Mouse (Mus musculus) activated CD4-positive, CD25-positive, alpha-beta regulatory T cell, adult 4 months (primary cell): ENCODE data around the gene Acyp2. TPM values are rescaled to one million over a fixed set of nuclear protein-coding genes. Genes with fewer than 3 reads are reported as not detected.

ENCODE experiments used
- ATAC-seq: one replicate; pipeline ENCODE4 v1.8.0; 2017
- polyA plus RNA-seq, 2 experiments: library from polyadenylated mRNA; unstranded; fragments of 100-300 nt; shearing (Covaris generic); gene quantifications; one replicate each; pipeline ENCODE4 v1.2.1; 2017

Acyp2 gene
- polyA plus RNA-seq, 2 experiments from 2014 or later, result 1.0 to 1.5 TPM

GRCm38 (mm10) chr11:30578931-30579330 is 70.5 kb downstream of the Acyp2 start:
- ATAC-seq, result no peak

- ATAC-seq, result no peak
Measured at GRCm38 (mm10) chr11:30572790-30573395, 76.5 kb downstream of the Acyp2 start.

GRCm38 (mm10) chr11:30570568-30570967 is 78.8 kb downstream of the Acyp2 start:
- ATAC-seq, result no peak

- ATAC-seq, result no peak
Measured at GRCm38 (mm10) chr11:30560215-30560614, 89.2 kb downstream of the Acyp2 start.

- ATAC-seq, result no peak
Measured at GRCm38 (mm10) chr11:30553408-30553807, 96.0 kb downstream of the Acyp2 start.

DNA sequence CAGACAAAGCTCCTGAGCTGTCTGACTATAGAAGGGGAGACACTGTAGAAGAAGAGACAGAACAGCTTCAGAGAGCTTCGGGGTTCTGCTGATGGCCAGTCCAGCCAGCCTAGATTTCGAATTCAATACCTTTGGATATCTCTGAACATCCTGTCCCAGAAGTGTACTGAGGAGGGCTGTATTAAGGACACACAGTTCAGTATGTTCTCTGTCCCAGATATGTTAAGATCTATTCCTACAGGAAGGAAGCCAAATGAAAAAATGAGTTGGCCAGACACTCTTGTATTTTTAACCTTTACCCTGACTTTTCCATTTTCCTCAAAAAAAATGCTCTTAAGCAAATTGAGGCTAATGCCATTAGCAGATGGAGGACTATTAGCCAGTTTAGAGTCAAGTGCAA is 132.3 kb downstream of the Acyp2 start:
- no peak for ATAC-seq

GRCm38 (mm10) chr11:30508178-30508577 is 141.2 kb downstream of the Acyp2 start:
- no peak for ATAC-seq

DNA sequence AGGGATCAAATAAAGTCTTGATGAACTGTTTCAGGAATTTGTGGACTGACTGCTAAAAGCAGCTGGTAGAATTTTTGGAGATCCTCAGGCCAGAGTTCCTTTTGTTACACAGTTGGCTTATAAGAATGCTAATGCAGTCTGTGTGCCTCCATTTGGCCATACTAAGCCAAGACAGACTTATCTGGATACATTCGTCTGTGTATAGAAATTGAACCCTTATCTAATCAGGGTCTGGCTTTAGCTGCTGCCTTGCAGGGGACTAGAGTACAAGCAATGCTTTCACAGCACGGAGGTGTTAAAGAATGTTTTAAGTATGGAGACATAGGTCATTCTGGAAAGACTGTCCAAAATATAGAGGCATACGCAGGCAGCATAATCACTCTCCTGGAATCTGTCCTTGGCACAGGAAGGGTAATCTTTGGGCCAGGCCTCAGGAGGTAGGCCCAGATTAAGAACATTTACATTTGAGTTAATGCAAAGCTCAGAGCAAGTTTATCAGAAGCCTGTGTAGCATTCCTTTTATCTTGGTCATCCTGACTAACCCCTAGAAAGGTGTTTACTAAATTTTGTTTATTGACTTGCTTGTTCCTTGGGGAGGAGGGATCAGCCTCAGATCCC is 150.5 kb downstream of the Acyp2 start:
- no peak for ATAC-seq

DNA sequence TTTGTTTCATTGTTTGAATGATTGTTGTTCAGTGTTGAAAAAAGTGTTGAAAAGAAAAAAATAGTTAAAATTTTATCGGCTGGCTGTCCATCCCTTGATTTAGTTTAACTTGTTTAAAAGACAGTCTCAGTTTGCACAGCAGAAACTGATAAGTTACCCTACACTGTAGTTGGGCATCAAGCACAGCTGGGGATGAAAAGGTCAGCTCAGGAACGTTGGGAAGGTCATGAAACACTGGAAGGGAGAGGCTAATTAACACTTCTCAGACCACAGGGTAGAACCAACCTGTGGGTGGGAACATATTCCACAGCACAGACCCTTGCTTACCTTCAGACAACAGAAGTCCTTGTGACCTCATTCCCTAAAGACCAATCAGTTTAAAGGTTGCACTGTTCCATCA is 152.2 kb downstream of the Acyp2 start:
- ATAC-seq, result no peak

DNA sequence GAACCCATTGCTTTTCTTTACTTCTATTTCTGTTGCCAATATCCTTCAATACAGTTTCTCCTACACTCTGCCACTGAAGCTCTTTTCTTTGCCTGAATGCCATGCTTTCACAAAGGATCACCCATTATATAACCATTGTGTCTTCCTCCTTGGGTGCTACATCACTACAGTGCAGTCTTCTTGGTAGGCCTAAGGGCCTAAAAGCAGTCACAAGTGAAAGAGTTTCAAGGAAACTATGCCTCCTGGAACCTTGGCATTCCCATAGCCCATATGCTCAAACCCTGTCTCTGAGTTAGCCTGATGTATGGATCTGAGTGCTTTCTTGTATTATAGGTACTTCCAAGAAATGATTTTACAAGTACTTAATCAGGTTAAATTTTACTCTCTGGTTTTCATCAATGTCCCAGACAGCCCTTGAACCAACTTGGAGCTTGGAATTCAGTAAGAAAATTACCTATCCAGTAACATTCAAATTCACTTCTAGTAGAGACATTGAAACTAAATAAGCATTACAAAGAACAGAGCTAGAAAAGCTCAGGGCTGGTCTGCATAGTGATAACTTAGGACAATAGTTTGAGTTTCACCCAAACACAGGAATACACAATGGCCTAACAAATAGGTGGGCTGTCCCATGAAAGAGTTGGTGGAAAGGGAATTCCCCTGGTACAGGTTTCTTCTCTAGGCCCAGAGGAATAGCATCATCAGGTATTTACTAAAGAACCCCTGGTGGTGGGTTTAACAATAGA is 157.7 kb downstream of the Acyp2 start:
- no peak for ATAC-seq

DNA sequence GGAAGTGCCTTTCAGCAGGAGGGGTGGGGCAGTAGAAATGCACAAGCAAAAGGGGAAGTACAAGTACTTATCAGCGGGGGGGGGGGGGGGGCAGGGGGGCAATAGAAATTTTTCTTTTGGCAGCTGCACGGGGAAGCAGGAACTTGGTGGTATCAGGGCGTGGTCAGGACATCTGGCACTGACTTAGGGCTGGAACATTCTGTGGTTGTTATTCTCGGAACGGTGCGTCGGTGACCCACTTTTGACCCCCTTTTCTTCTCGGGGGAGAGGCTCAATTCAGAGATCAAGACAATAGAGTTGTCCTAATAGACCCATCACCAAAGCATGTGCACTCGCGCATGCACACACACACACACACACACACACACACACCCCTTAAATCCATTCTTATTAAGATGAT is 161.2 kb downstream of the Acyp2 start:
- ATAC-seq, result no peak

GRCm38 (mm10) chr11:30483286-30483685 is 166.1 kb downstream of the Acyp2 start:
- no peak for ATAC-seq

GRCm38 (mm10) chr11:30471751-30472593 is 177.4 kb downstream of the Acyp2 start, which contains the start of gene 4930505A04Rik:
Gene 4930505A04Rik, minus strand, starts transcription at chr11:30471827.
- no peak for ATAC-seq

DNA sequence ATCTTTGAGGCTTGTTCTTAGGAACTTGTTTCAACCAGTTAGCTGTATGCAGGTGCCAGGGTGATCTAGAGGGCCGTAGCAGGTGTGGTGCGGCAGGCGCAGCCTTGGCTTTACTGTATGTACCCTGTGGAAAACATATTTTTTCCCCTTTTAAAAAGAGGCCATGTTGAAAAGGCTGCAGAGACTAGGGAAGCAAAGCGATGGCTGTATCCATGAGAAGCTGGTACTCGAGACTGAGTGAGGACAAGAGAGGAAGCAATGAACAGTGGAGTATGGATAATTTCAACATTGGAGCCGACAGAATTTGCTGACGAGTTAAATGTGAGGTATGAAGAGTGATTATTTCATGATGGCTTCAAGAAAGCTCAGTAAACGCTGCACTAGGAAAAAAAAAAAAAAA is 178.2 kb downstream of the Acyp2 start:
- ATAC-seq, result no peak

Other genes starting within 250 kb of the Acyp2 start
- gene 4930505A04Rik, start 177.8 kb downstream of the Acyp2 start, polyA plus RNA-seq, result not detected
- gene Psme4, start 122.1 kb upstream of the Acyp2 start, polyA plus RNA-seq, result 10 to 100 TPM; 20.0 to 31.8 TPM
- not detected for gene Gpr75, start 235.8 kb upstream of the Acyp2 start, polyA plus RNA-seq
- 10 to 100 TPM; 59.0 to 69.0 TPM for gene Asb3, start 235.8 kb upstream of the Acyp2 start, polyA plus RNA-seq